ENCODE assay signal across 9 mouse cellular contexts in genomic region chr15:83474466-83474836, GRCm38 (mm10). TPM values are rescaled to one million over a fixed set of nuclear protein-coding genes. Genes with fewer than 3 reads are reported as not detected.
DNase-seq lines count a peak whose midpoint lies in the region; ATAC-seq and TF ChIP-seq lines count a peak whose summit lies in the region.
"Had no signal": no experiment of that assay in that cellular context is flagged by ENCODE, and none has a peak within 500 bp of the region (broad histone marks: within the 10 kb centered on the region; RNA-seq: fewer than 3 reads in every experiment).

No protein-coding gene starts in this region.

- H3K9me3 ChIP-seq in limb, embryonic 14.5 days (ENCODE audit: control insufficient read depth, low read length) = no peaks in the 10 kb centered on the region
- no peaks in the 10 kb centered on the region for H3K9me3 ChIP-seq in midbrain, embryonic 13.5 days

- no peak overlapping the region for H3K4me3 ChIP-seq in gastrocnemius, adult 2 months
- H3K4me3 ChIP-seq in limb, embryonic 14.5 days (replicated peaks; ENCODE audit: low read length) = no peak overlapping the region
- H3K4me3 ChIP-seq in midbrain, embryonic 13.5 days (replicated peaks) = no peak overlapping the region

- peaks cover 11% of the 10 kb centered on the region for H3K4me1 ChIP-seq in limb, embryonic 14.5 days (ENCODE audit: control insufficient read depth, insufficient read depth, low read length)
- no peaks in the 10 kb centered on the region for H3K4me1 ChIP-seq in midbrain, embryonic 13.5 days (replicated peaks)

- TF ChIP-seq POLR2A in limb, embryonic 14.5 days (IDR thresholded peaks at IDR 0.05; ENCODE audit: borderline replicate concordance, extremely low read depth, insufficient read depth, insufficient read length) = no peak

- peak overlapping the region; percentile 80 for H3K27ac ChIP-seq in gastrocnemius, adult 2 months
- H3K27ac ChIP-seq in limb, embryonic 14.5 days (replicated peaks; ENCODE audit: low read depth, low read length) = no peak overlapping the region
- H3K27ac ChIP-seq in midbrain, embryonic 13.5 days = no peak overlapping the region

- H3K36me3 ChIP-seq in limb, embryonic 14.5 days (ENCODE audit: control insufficient read depth, insufficient read depth, low read length) = no peaks in the 10 kb centered on the region
- no peaks in the 10 kb centered on the region for H3K36me3 ChIP-seq in midbrain, embryonic 13.5 days

- ATAC-seq in limb, embryonic 14.5 days (ENCODE audit: low FRiP score, low read depth) = no peak
- no peak for ATAC-seq in midbrain, embryonic 13.5 days
- ATAC-seq: forebrain, postnatal 0 days had no signal

- TF ChIP-seq CTCF in gastrocnemius, adult 2 months (IDR thresholded peaks at IDR 0.05) = no peak

- no peaks in the 10 kb centered on the region for H3K27me3 ChIP-seq in limb, embryonic 14.5 days (ENCODE audit: control insufficient read depth, insufficient read depth, low read length)
- H3K27me3 ChIP-seq in midbrain, embryonic 13.5 days = no peaks in the 10 kb centered on the region

- no peak overlapping the region; the same call in 1 of the 2 replicates for H3K4me2 ChIP-seq in limb, embryonic 14.5 days (replicated peaks; ENCODE audit: low read depth, low read length, severe bottlenecking)
- H3K4me2 ChIP-seq in midbrain, embryonic 13.5 days (replicated peaks) = no peak overlapping the region

- intact Hi-C loops in gastrocnemius, adult 2 months (cut with DNase I) = no loop called here

- DNase-seq in gastrocnemius, adult 2 months = no peak
- no peak for DNase-seq in gastrocnemius, adult 8-10 months (ENCODE audit: low spot score in 2 of 2)
- peak; percentile 76 for DNase-seq in 3T3-L1 (ENCODE audit: low read depth, low spot score)
- DNase-seq in adrenal gland, postnatal 14 days = peak; percentile 62
- peak; percentile 37 for DNase-seq in limb, embryonic 14.5 days (ENCODE audit: low spot score)
- DNase-seq in cerebellum, adult 8-10 months = no peak
- no peak for DNase-seq in ovary, adult 18-20 months (ENCODE audit: low spot score)
- DNase-seq: forebrain, postnatal 0 days had no signal

- H3K9ac ChIP-seq in limb, embryonic 14.5 days (ENCODE audit: low read depth, low read length, severe bottlenecking) = no peak overlapping the region
- no peak overlapping the region for H3K9ac ChIP-seq in midbrain, embryonic 13.5 days (replicated peaks)
- H3K9ac ChIP-seq: forebrain, postnatal 0 days had no signal

- WGBS in limb, embryonic 14.5 days = 8% methylated on average over 5 of the region's 5 CpGs
- 38% methylated on average over 5 of the region's 5 CpGs for WGBS in midbrain, embryonic 13.5 days

RNA-seq across cellular contexts. Expression of gene Pacsin2, which starts 10.0 kb away (rescaled TPM):
- total RNA-seq in gastrocnemius, adult 2 months (2021) = 10 to 100 TPM; 43.7 to 70.1 TPM
- total RNA-seq in gastrocnemius, adult 8-10 months (2022) = 10 to 100 TPM; 45.3 to 58.5 (median 48.2) TPM
- total RNA-seq in adrenal gland, postnatal 14 days (2021) = 74.1 and 84.3 TPM in 2 replicates
- 51.7 and 58.4 TPM in 2 replicates for polyA plus RNA-seq in limb, embryonic 14.5 days (2012; rRNA removed)
- polyA plus RNA-seq in limb, embryonic 14.5 days (2014; fragmentation: Nextera tagmentation; extraction: Ambion mirVana) = 41.6 and 43.3 TPM in 2 replicates
- 25.4 and 27.1 TPM in 2 replicates for polyA plus RNA-seq in midbrain, embryonic 13.5 days (2015; fragmentation: Nextera tagmentation; extraction: Ambion mirVana)

RNA-seq across cellular contexts. Expression of gene Ttll1, which starts 36.2 kb away (rescaled TPM):
- 1 to 10 TPM; 2.5 to 3.8 TPM for total RNA-seq in gastrocnemius, adult 2 months (2021)
- total RNA-seq in gastrocnemius, adult 8-10 months (2022) = 1 to 10 TPM; 2.7 to 4.2 (median 3.5) TPM
- total RNA-seq in adrenal gland, postnatal 14 days (2021) = 6.6 and 7.1 TPM in 2 replicates
- polyA plus RNA-seq in limb, embryonic 14.5 days (2012; rRNA removed) = 13.0 and 14.1 TPM in 2 replicates
- 9.0 and 10.1 TPM in 2 replicates for polyA plus RNA-seq in limb, embryonic 14.5 days (2014; fragmentation: Nextera tagmentation; extraction: Ambion mirVana)
- 100 and 105 TPM in 2 replicates for polyA plus RNA-seq in midbrain, embryonic 13.5 days (2015; fragmentation: Nextera tagmentation; extraction: Ambion mirVana)

RNA-seq across cellular contexts. Expression of gene Bik, which starts 52.2 kb away (rescaled TPM):
- total RNA-seq in gastrocnemius, adult 2 months (2021) = 1 to 10 TPM in 1 of 2 experiments, under 1 TPM in 1; 0.50 to 1.2 TPM
- total RNA-seq in gastrocnemius, adult 8-10 months (2022) = 1 to 10 TPM; 1.1 to 2.5 (median 2.1) TPM
- 7.1 and 8.4 TPM in 2 replicates for total RNA-seq in adrenal gland, postnatal 14 days (2021)
- polyA plus RNA-seq in limb, embryonic 14.5 days (2012; rRNA removed) = 4.2 and 5.7 TPM in 2 replicates
- polyA plus RNA-seq in limb, embryonic 14.5 days (2014; fragmentation: Nextera tagmentation; extraction: Ambion mirVana) = 5.0 and 5.4 TPM in 2 replicates
- polyA plus RNA-seq in midbrain, embryonic 13.5 days (2015; fragmentation: Nextera tagmentation; extraction: Ambion mirVana) = 0.80 and 1.2 TPM in 2 replicates
- total RNA-seq: forebrain, postnatal 0 days had no signal

Comparison
In these comparisons a context has a peak if more than half of its experiments do, and no peak if none do; other contexts are left out.
1. DNase-seq: peak in 3T3-L1 (single experiment), adrenal gland, postnatal 14 days (single experiment) and limb, embryonic 14.5 days (single experiment); none in gastrocnemius, adult 2 months (single experiment), gastrocnemius, adult 8-10 months (0 of 2), cerebellum, adult 8-10 months (single experiment) and ovary, adult 18-20 months (single experiment).